Mouse (Mus musculus): Measurements from ENCODE around the gene Krt26.

Krt26 gene

DNA sequence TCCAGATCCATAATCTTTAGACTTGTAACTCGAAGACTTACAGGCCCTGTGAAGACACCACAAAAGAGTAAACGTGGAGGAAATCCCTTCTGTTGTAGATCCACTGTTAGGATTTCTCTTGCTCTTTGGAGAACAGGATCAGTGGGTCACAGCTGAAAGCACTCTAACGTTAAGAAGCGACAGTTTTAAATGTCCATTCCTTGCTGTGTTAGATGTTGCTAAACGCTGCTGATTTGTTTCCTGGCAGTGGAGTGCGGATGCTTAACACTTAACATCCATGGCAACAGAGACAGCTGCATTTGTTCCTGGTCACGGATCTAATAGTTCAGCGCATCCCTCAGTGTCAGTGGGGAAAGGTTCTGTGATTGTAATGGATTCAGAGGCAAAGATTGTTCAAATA, 21.2 kb downstream of the Krt26 start:
- TF ChIP-seq GATA4 (IDR thresholded peaks at IDR 0.05; ENCODE audit: insufficient replicate concordance, low read length) = no peak

DNA sequence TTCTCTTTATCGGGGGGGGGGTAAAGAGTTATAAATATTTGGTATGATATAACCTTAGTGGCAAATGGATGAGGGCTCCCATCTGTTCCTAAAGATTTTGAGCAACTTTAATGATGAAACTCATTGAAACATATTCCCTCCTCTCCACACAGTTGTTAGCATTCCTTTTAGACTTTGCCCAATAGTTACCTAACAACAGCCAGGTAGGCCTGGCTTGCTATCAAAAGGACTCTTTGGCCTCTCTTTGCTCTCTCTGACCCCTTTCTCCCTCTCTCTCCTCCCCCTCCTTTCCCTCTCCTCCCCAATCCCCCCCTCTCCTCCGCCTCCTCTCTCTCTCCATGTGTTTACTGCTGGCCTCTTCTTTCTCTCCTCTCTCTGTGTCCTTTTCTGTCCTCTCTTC, 23.2 kb downstream of the Krt26 start:
- no peak for TF ChIP-seq GATA4 (IDR thresholded peaks at IDR 0.05; ENCODE audit: insufficient replicate concordance, low read length)

GRCm38 (mm10) chr11:99310882-99311281, 26.9 kb downstream of the Krt26 start:
- no peak for TF ChIP-seq GATA4 (IDR thresholded peaks at IDR 0.05; ENCODE audit: insufficient replicate concordance, low read length)

GRCm38 (mm10) chr11:99307579-99307978, 30.2 kb downstream of the Krt26 start:
- TF ChIP-seq GATA4 (IDR thresholded peaks at IDR 0.05; ENCODE audit: insufficient replicate concordance, low read length) = no peak

GRCm38 (mm10) chr11:99295039-99295438, 42.7 kb downstream of the Krt26 start:
- no peak for TF ChIP-seq GATA4 (IDR thresholded peaks at IDR 0.05; ENCODE audit: insufficient replicate concordance, low read length)

- TF ChIP-seq GATA4 (IDR thresholded peaks at IDR 0.05; ENCODE audit: insufficient replicate concordance, low read length) = no peak
Measured at GRCm38 (mm10) chr11:99292846-99293245, 44.9 kb downstream of the Krt26 start.

DNA sequence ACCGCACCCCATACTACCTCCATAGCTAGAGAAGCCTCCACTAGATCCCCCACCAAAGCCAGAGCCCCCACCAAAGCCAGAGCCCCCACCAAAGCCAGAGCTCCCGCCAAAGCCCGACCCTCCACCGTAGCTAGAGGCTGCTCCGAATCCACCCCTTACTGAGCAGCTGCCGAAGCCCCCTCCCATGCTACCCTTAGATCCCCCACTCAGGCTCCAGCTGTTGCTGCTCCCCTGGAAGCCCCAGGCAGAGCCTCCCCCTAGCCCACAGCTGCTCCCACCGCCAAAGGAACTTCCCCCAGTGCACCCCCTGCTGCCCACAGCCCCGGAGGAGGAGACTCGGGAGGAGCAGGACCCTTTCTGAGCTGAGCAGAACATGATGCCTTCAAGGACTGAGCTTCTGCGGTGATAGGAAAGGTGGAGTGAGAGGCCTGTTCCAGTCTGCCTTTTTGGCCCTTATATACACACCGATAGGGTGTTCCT, 52.9 kb downstream of the Krt26 start, which contains the start of gene Krt24:
Krt24 (minus strand) TSS at position 430 of the 480 bp plus-strand sequence.
- no peak for TF ChIP-seq GATA4 (IDR thresholded peaks at IDR 0.05; ENCODE audit: insufficient replicate concordance, low read length)

DNA sequence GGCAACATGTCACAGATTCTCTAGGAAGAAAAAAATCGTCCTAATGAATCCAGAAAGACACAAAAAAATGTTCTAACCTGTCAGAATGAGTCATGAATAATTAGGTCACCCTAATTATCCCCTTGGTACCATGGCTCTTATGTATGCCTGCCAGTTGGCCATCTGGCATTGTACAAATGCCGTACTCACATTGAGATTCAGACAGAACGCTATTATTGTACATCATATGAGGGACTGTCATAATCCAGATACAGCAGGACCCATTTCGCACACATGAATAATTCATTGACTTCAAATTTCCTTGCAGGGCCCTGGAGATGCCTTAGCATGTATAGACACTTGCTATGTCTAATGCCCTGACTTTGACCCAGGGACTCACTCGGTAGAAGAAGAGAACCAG, 53.8 kb downstream of the Krt26 start:
- no peak for TF ChIP-seq GATA4 (IDR thresholded peaks at IDR 0.05; ENCODE audit: insufficient replicate concordance, low read length)

- no peak for TF ChIP-seq GATA4 (IDR thresholded peaks at IDR 0.05; ENCODE audit: insufficient replicate concordance, low read length)
Measured at GRCm38 (mm10) chr11:99283334-99283733, 54.4 kb downstream of the Krt26 start.

DNA sequence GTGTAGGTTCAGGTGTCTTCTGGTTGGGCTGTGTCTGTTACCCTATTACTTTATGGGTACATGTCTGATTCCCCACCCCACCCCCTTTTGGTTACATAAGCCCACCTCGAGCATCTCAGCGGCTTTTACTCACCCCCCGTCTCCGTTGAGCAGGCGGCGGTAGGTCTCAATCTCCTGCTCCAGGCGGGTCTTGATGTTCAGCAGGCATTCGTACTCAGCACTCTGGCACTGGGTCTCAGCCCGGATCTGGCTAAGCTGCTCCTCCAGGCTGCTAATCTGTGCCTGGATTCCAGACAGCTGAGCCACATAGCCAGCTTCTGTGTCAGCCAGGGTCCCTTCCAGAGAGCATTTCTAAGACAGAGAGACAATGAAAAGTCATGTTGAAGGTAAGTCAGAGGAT, 56.6 kb downstream of the Krt26 start:
- no peak for TF ChIP-seq GATA4 (IDR thresholded peaks at IDR 0.05; ENCODE audit: insufficient replicate concordance, low read length)

DNA sequence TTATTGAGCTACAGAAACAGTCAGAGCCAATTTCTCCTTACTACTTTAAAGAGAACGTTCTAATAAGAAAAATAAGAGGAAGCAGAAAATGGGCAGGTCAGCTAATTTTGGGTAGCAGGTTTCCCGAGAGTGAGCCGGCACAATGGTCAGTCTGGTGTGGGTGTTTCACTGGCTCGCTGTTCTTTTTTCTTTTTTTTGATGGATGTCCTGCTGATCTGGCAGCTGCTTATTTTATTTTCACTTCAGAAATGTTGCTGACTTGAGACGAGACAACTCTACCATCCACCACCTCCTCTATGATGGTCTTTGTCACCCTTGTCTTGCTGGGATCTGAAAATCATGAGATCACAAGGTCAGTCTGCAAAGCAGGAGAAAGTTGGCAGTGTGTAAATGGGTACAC, 57.8 kb downstream of the Krt26 start:
- no peak for TF ChIP-seq GATA4 (IDR thresholded peaks at IDR 0.05; ENCODE audit: insufficient replicate concordance, low read length)
